Mouse (Mus musculus) MEL (cell line): ENCODE results near the gene Rhot1.

Source experiments
- CTCF ChIP-seq, 3 experiments: IDR thresholded peaks in 2 of 3; conservative IDR thresholded peaks in 1 of 3; 2 replicates each; pipeline ENCODE4 v1.5.1; 2011 to 2012; ENCODE audit warnings: low read length in 3 of 3, low read depth in 2 of 3, mild to moderate bottlenecking in 2 of 3, improper control_type of control experiment in 1 of 3, inconsistent platforms in 1 of 3, mixed read lengths in 1 of 3, moderate library complexity in 1 of 3; ENCODE audit not compliant: control insufficient read depth in 1 of 3, insufficient read depth in 1 of 3, poor library complexity in 1 of 3, severe bottlenecking in 1 of 3
- JUND ChIP-seq: IDR thresholded peaks from 2 replicates; pipeline ENCODE4 v1.6.1; 2011; ENCODE audit warnings: low read depth, mild to moderate bottlenecking, improper control_type of control experiment, low read length
- MAX ChIP-seq: IDR thresholded peaks from 2 replicates; pipeline ENCODE4 v1.6.1; 2011; ENCODE audit warnings: low read length, improper control_type of control experiment
- POLR2A ChIP-seq, 2 experiments: IDR thresholded peaks; 2 replicates each; pipeline ENCODE4 v1.6.1; 2011 to 2012; ENCODE audit warnings: low read length in 2 of 2, mild to moderate bottlenecking in 2 of 2, control low read depth in 1 of 2, improper control_type of control experiment in 1 of 2, low read depth in 1 of 2, moderate library complexity in 1 of 2; ENCODE audit not compliant: control insufficient read depth in 1 of 2, insufficient read depth in 1 of 2, poor library complexity in 1 of 2
- POLR2AphosphoS2 ChIP-seq: IDR thresholded peaks from 2 replicates; pipeline ENCODE4 v1.6.1; 2011; ENCODE audit warnings: low read length, improper control_type of control experiment
- RCOR1 ChIP-seq: IDR thresholded peaks from 2 replicates; pipeline ENCODE4 v1.6.1; 2012; ENCODE audit warnings: low read depth, mild to moderate bottlenecking, inconsistent platforms, low read length, improper control_type of control experiment
- TCF12 ChIP-seq: IDR thresholded peaks from 2 replicates; pipeline ENCODE4 v1.6.1; 2014; ENCODE audit warnings: low read depth, mild to moderate bottlenecking, inconsistent platforms, low read length, improper control_type of control experiment, moderate library complexity
- UBTF ChIP-seq: IDR thresholded peaks from 2 replicates; pipeline ENCODE4 v1.6.1; 2012; ENCODE audit warnings: low read depth, mild to moderate bottlenecking, inconsistent platforms, low read length, improper control_type of control experiment, moderate library complexity, borderline replicate concordance; ENCODE audit not compliant: insufficient read depth
- ZC3H11A ChIP-seq: IDR thresholded peaks from 2 replicates; pipeline ENCODE4 v1.6.1; 2012; ENCODE audit warnings: low read depth, mild to moderate bottlenecking, inconsistent platforms, low read length, improper control_type of control experiment

GRCm38 (mm10) chr11:80204037-80204436 is 4.8 kb upstream of the Rhot1 start:
- no peak for TF ChIP-seq CTCF (IDR thresholded peaks at IDR 0.05 in 2 of 3, conservative IDR thresholded peaks at IDR 0.05 in 1 of 3; ENCODE audit: control insufficient read depth in 1 of 3, insufficient read depth in 1 of 3, low read depth in 2 of 3, low read length in 3 of 3, poor library complexity in 1 of 3, severe bottlenecking in 1 of 3)
- no peak for TF ChIP-seq TCF12
- TF ChIP-seq MAX = no peak
- no peak for TF ChIP-seq POLR2AphosphoS2
- no peak for TF ChIP-seq RCOR1
- TF ChIP-seq POLR2A (IDR thresholded peaks at IDR 0.05; ENCODE audit: control insufficient read depth in 1 of 2, insufficient read depth in 1 of 2, low read depth in 1 of 2, low read length in 2 of 2, poor library complexity in 1 of 2) = no peak
- no peak for TF ChIP-seq UBTF
- no peak for TF ChIP-seq ZC3H11A
- TF ChIP-seq JUND = no peak
